In the genomic region with DNA sequence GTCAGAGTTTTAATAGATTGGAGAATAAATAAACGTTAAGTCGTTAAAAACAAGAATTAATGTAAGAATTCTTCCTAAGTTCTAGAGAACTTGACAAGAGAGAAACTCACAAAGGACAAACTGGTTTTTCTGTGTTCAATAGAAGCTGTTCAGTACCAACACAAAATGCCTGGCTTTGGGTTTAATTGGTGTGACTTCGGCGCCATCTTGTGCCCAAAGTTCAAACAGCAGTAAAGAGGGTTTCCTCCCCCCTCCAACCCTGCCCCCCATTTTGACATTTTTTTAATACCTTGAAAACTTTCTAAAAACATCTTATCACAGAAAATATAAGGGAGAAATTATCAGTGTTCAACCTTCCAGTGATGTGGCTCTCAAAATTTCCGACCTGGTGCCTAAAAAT, we compare ENCODE assay signal across 8 mouse cellular contexts. TPM values are rescaled to one million over a fixed set of nuclear protein-coding genes. Genes with fewer than 3 reads are reported as not detected.
DNase-seq lines count a peak whose midpoint lies in the region; ATAC-seq and TF ChIP-seq lines count a peak whose summit lies in the region.
"Had no signal": no experiment of that assay in that cellular context is flagged by ENCODE, and none has a peak within 500 bp of the region (broad histone marks: within the 10 kb centered on the region; RNA-seq: fewer than 3 reads in every experiment).

No protein-coding gene starts in this region.

- TF ChIP-seq POLR2A in lung, adult 2 months (IDR thresholded peaks at IDR 0.05; ENCODE audit: borderline replicate concordance, extremely low read depth, low read depth, low read length), result no peak

- TF ChIP-seq CTCF in lung, adult 2 months (IDR thresholded peaks at IDR 0.05; ENCODE audit: insufficient read depth, low read length), result peak; percentile 62

- no peak overlapping the region for H3K4me3 ChIP-seq in lung, adult 2 months (replicated peaks; ENCODE audit: extremely low read depth, low read depth, low read length)
- H3K4me3 ChIP-seq: hindbrain, embryonic 15.5 days had no signal

- no peaks in the 10 kb centered on the region for H3K4me1 ChIP-seq in lung, adult 2 months (ENCODE audit: control insufficient read depth, insufficient read depth, low read length)

- 9% methylated on average over 5 of the region's 5 CpGs for WGBS in lung, adult 2 months

- peak; percentile 53 for DNase-seq in T-cell, adult 2 months (ENCODE audit: low spot score)
- DNase-seq in kidney, postnatal 14 days, result peak; percentile 69
- peak; percentile 64 for DNase-seq in lung, adult 2 months
- DNase-seq in ovary, postnatal 14 days (ENCODE audit: low spot score), result peak; percentile 69

- ATAC-seq in CD4-positive, CD25-positive, alpha-beta regulatory T cell, adult 4 months, result peak; percentile 87
- peak; percentile 76 for ATAC-seq in common myeloid progenitor, adult 5-6 weeks (replicated peaks; ENCODE audit: low read depth, poor library complexity, severe bottlenecking)
- ATAC-seq in granulocyte monocyte progenitor cell, adult 5-6 weeks (replicated peaks; ENCODE audit: poor library complexity, severe bottlenecking), result peak; percentile 76

RNA-seq across cellular contexts. Expression of a gene that starts 44.4 kb away (rescaled TPM):
- 1 to 10 TPM; 2.3 to 3.2 TPM for polyA plus RNA-seq in CD4-positive, CD25-positive, alpha-beta regulatory T cell, adult 4 months (2017; shearing (Covaris generic))
- total RNA-seq in common myeloid progenitor, adult 5-6 weeks (2017), result 25.9 and 27.6 TPM in 2 replicates
- 27.3 and 33.7 TPM in 2 replicates for total RNA-seq in granulocyte monocyte progenitor cell, adult 5-6 weeks (2014; fragmentation: Nextera tagmentation)
- 15.8 and 16.8 TPM in 2 replicates for total RNA-seq in granulocyte monocyte progenitor cell, adult 5-6 weeks (2017)
- polyA plus RNA-seq in lung, adult 2 months (2012; rRNA removed), result 21.2 and 33.5 TPM in 2 replicates
